Mouse (Mus musculus) lung, postnatal 0 days (tissue): ENCODE results near the gene Lrrc4c.

Experiments used
- CTCF ChIP-seq: IDR thresholded peaks from 2 replicates; pipeline ENCODE4 v1.5.1; 2016; ENCODE audit warnings: antibody characterized with exemption, mild to moderate bottlenecking
- EP300 ChIP-seq: IDR thresholded peaks from 2 replicates; pipeline ENCODE4 v1.6.1; 2016; ENCODE audit warnings: antibody characterized with exemption, mild to moderate bottlenecking, control low read depth

GRCm38 (mm10) chr2:96755066-96755465 lies 437.1 kb downstream of the Lrrc4c start:
- no peak for TF ChIP-seq CTCF
- TF ChIP-seq EP300 = no peak
